Mouse (Mus musculus): ENCODE data around the gene Tm7sf2.

Tm7sf2 gene

DNA sequence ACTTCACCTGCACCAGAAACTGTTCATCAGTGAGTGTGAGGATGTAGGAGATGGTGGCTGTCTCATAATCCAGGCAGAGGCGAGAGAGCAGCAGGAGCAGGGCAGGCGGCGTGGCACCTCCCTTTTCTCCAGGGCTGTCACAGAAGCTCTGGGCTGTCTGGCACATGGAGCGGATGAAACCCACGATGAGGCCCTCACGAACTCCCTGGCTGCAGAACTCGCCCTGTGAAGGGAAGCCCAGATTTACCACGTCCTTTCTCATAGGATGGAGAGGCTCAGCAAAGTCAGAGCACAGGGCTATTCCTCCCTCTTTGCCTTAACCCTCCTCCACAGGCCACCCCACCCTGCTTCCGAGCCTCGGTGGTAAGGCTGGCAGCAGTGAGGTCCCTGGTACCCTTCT is 1.7 kb upstream of the Tm7sf2 start:
- no peak for DNase-seq (ENCODE audit: low spot score)

DNA sequence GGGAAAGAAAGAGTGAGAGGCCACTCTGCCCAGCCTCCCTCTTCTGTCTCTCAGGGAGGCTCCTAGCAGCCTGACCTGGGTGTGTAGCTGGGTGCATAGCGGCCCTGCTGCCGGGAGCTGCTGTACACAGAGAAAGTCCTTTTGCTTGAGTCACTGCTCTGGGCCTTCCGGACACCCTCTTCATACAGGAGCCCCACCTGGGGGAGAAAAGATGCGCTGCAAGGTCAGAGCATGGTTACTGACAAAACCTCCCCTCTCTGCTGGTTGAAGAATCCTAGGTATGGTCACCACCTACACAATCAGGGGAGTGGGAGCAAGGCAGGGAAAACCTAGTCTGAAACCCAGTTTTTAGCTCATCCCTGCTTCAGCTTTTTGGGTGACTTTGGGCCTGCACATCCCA is 778 bp upstream of the Tm7sf2 start:
- DNase-seq (ENCODE audit: low spot score): no peak

DNA sequence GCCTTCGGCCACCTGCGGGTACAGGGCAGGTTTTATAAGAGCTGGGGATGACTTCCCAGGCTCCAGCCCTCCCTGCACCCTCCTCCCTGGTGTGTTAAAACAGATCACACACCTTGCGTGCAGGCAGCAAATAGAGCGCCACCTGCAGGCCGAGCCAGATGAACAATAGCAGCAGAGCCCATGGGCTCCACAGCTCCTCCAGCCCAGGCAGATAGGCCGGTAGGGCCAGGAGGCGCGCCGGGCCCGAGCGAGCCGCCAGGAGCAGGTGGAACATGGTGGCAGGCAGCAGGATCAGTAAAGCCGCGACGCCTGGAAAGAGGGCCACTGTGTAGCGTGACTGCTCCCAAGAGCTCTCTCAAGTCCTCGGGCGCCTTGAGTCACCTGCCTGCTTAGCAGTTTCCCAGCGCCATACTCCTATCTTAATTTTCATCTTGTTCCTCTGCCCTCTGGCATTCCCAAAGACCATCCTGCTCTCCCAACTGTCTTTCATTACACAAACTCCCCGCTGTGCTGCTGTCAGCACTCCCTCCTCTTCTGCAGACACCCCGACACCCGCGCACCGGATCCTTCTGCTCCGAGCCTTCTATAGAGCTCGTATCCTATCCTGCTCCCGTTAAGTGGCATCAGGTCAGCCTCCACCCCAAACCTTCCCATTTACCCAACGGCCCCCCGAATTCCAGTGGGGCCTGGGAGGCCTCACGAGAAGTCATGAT is 1.0 kb downstream of the Tm7sf2 start:
- DNase-seq (ENCODE audit: low spot score): peak; percentile 84

DNA sequence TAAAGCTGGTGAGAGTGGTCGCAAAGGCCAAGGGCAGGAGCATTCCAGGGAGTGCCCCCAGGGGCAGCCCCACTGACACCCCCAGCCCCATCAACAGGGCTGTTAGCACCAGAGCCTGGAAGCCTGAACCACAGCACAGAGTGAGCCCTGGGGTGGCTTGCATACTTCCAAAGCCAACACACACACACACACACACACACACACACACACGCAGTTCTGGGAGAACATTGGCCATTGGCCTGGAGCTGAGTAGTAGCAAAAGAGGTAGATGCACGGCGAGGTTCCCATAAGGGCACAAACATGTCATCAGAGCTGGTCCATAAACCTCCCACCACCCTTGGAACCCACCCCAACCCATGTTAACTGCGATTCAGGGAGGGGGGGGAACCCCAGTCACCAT is 1.6 kb downstream of the Tm7sf2 start:
- DNase-seq (ENCODE audit: low spot score): no peak

DNA sequence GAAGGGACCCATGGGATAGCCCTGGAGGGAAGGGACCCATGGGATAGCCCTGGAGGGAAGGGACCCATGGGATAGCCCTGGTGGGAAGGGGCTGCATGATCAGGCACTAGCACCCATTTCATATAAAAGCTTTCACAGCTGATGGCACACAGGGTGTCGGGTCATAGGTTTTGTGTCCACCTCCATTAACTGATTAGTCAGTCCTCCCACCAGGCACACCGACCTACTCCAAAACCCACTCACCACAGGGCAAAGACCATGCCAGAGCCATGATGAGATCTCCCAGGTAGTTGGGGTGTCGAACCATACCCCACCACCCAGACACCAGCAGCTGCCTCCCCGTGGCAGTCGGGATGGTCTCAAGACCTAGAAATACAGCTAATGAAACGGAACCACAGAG is 5.1 kb downstream of the Tm7sf2 start:
- no peak for DNase-seq (ENCODE audit: low spot score)

DNA sequence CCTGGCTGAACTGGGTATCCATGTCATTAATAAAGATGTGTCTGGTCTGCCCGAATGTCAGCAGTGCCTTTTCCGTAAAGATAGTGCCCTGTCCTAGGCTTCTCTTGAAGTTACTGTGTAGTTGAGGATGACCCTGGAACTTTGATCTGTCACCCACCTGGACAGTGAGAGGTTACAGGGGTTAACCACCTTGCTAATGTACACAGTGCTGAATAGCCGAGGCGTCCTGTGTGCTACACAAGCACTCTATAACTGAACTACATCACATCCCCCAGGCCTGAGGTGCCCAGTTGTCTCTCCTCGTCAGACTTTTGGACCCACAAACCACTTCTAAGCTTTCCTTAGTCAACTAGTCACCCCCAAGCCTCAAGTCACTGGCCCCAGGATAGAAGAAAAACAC is 5.8 kb downstream of the Tm7sf2 start:
- no peak for DNase-seq (ENCODE audit: low spot score)

DNA sequence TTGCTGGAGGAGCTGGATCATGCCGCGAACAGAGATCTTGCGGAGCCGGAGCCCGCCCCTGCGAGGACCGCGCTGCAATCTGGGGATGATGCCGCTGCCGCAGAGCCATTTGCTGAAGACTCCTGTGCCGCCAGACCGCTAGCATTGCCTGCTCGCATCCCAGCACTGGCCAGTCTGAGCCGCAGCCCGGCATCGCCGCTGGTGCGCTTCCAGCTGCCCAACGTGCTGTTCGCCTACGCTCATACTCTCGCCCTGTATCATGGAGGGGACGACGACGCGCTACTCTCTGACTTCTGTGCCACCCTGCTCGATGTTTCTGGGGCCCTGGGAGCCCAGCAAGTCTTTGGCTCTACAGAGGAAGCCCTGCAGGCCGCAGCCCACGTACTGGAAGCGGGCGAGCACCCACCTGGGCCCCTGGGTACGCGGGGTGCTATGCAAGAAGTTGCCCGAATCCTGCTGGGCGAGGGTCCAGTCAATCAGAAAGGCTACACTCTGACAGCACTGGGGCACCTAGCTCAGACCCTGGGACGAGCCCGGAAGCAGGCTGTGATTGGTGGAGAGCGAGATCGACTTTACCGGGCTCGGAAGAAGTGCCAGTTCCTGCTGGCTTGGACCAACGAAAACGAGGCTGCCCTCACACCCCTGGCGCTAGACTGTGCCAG is 6.4 kb downstream of the Tm7sf2 start:
- DNase-seq (ENCODE audit: low spot score): peak; percentile 57

DNA sequence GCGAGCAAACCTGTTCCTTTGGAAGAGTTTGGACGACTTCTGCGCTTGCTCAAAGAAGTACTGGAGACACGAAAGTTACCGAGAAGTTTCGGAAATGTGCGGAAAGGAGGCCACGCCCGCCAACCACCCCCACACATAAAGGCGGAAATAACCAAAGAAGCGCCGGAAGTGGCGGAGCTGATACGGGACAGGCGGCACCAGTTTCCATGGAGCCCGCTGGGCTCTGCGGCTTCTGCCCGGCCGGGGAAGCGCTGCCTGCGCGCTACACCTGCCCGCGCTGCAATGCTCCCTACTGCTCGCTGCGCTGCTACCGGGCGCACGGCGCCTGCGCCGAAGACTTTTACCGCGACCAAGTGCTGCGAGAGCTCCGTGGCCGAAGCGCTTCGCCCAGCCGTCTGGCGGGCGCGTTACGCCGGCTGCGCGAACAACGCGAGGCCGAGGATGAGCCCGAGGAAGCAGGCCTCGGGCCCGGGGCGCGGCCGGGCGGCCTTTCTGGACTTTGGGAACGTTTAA is 7.1 kb downstream of the Tm7sf2 start, which contains the start of gene Znhit2:
TSS of gene Znhit2 (plus strand) at position 172 of the 513 bp plus-strand sequence.
- DNase-seq (ENCODE audit: low spot score): peak; percentile 92

DNA sequence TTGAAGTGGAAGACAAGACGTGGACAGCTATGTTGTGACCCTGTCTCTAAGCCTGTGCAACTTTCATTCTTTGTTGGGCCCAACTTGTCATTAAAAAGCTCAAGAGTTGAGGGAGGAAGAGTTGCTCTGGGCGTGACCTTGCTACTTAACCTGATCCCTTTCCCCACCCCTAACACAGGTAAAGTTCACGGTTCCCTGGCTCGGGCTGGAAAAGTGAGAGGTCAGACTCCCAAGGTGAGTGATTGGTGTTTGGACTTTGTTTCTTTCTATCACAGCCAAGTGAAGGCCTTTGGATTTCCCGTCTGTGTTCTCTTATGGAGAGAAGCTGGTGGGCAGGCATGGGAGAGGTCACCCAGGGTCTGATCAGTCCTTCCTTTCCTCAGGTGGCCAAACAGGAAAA is 9.2 kb downstream of the Tm7sf2 start:
- no peak for DNase-seq (ENCODE audit: low spot score)

DNA sequence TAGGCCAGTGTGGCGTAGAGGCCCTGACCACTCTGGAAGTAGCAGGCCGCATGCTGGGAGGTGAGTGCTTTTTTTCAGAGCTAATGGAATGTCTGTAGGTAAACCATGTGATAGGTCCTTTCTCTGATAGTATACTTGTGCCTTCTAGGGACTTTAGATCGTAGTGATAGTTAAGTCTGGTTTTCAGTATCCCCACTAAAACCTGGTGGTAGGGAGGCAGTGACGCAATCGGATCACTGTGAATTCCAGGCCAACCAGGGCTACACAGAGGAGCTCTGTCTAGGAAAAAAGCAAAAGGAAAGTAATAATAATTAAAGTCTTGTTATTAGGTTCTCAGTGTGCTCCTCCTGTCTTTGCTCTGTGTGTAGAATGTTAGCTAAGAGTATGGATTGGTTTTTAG is 9.7 kb downstream of the Tm7sf2 start:
- DNase-seq (ENCODE audit: low spot score): no peak

DNA sequence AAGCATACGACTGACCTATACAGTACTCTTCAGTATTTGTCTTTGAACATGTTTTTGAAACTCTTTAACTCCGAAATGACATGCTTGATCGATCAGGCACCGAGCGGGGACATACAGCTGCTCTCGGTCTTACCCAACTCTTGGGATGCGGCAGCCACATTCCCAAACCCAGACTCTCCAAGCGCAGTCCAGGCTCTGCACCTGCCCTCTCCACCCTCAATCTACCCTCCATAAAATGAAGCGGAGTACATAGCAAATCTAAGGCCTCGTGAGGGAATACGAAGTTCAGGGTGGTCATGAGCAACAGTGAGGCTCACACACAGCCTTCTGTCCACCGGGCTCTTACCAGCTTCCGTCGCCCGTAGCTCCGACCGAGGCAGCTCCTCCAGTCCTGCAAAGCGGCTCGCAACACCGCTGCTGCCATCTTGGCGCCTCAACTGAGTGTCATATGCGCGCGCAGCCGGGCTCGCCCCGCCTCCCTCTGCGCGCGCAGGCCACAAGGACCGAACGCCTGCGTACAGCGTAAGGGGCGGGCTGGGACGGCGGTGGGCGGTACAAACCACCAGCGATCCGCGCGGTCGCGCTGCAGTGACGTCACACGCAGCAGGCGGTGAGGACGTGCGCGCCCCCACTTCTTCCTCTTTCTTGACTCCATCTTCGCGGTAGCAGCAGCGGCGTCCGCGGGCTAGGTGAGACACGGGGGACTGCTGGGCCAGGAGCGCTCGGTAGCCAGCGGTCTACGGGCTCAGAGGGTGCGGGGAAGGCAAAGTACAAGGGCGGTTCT is 10.7 kb downstream of the Tm7sf2 start, which contains the start of the genes Mrpl49 and Fau:
TSS of gene Mrpl49 (minus strand) at position 473 of the 784 bp plus-strand sequence.
TSS of gene Fau (plus strand) at position 532 of the 784 bp plus-strand sequence.
- DNase-seq (ENCODE audit: low spot score): peak; percentile 99

DNA sequence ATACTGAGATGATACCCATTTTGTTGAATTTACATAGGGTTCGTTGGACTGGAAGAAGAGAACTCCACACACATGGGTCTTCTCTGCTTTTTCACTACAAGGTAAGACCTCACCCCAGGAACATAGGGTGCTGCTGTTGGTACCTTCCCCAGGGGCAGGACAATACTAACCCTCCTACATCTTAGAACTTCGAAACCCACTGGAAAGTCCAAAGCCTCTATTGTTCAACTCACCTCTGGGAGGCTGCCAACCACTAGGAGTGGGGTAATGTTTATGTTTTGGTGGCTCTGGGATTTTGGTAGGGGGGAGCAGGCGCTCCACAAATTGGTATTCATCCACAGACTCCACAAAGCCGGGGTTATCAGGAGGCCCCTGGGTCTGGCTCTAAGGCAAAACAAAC is 11.5 kb downstream of the Tm7sf2 start:
- DNase-seq (ENCODE audit: low spot score): no peak

DNA sequence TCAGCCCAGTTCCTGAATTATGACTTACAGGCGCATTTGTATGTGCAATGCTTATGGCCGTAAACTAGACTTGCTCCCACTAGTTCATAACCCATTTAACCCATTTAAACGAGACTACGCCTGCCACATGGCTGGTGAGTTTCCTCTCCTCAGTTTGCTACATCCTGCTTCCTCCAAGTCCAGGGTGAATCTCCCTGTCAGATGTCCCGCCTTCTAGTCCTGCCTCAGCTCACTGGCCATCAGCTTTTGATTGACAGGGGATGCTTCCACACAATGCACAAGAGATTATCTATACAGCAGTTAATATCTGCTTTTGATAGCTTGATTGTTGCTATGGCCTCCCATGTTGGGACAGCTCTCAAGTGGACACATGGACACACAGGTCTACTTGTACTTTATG is 13.9 kb downstream of the Tm7sf2 start:
- DNase-seq (ENCODE audit: low spot score): no peak

DNA sequence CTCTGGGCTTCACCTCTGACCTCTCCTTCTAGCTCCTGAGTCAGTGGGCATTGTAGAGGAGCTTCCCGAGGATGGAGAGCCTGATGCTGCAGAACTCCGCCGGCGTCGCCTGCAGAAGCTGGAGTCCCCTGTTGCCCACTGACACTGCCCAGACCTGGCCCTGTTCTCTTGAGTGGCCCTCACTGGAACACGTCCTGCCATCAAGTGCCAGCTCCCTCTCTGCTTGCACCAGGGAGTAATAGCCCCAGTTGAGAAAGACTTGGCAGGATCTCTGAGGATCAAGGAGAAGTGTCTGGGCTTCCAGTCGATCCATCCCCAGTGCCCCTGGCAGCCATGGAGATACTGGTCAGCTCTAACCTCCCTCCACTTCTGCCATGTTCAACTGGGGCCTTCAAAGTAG is 15.7 kb downstream of the Tm7sf2 start:
- DNase-seq (ENCODE audit: low spot score): peak; percentile 9

DNA sequence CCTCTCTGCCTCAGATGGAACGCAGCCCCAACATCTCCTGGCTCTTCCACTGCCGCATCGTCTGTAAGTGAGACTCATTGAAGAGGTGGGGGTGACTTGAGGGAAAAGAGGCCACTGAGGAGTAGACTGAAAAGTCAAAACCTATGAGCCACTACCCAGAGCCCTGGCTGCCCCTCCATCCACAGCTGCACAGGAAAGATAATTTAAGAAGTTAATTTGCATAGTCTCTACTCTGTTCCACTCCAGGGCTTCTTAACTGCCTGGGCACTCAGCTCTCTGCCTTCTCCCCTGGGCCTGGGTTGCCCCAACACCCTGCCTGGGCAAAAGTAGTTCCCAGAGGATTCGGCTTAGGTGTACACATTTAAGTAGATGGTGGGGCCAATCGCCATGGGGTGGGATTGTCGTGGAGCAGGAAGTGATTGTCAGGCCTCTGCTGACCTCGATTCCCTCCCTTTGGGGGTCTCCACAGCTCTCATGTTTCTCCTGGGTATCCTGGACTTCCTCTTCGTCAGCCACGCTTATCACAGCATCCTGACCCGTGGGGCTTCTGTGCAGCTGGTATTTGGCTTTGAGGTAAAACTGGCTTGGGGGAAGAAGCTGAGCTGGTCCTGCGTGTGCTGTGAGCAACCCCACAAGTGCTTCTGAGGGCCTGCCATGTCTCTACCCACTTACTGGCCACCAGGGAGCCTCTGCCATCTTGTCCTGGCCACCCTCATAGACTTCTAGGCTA is 19.3 kb downstream of the Tm7sf2 start:
- DNase-seq (ENCODE audit: low spot score): no peak

DNA sequence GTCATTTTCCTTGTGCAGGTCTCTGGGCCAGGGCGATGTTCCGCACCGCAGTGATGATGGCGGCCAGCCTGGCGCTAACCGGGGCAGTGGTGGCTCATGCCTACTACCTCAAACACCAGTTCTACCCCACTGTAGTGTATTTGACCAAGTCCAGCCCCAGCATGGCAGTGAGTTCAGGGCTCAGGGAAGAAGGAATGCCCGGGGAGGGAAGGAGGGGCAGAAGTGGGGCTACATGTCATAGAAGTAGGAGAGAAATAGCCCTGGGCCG is 20.3 kb downstream of the Tm7sf2 start:
- no peak for DNase-seq (ENCODE audit: low spot score)

DNA sequence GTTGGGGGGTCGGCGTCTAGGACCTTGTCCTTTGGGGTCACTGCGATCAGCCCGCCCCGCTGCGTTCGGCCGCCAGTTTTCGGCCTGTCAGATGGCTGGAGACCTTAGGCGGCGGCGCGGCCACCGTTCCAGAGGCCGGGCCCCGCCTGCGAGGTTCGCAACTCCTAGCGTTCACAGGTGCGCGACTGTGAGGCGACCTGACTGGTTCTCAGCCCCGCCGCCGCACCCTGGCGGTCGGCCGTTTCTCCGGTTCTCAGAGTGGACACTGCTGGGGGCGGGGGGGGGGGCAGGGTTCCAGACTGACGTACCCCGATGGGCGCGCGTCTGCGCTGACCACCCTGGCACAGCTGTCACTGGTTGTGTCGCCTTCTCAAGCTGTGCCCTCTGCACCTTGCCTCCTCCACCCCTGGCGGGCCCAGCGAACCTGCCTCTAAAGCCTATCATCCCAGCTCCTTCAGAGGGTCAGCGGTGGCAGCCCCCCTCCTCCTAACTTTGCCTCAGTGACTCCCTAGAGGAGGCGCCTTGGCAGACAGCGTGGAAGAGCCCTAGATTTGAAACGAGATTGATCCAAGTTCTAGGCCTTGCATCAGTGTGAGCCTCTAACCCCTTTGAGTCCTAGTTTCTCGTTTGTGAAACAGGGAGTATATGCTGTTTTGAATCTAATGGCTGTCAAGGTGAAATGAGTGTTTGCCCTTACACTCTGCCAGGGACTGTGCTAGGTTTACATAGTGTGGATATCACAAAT is 20.8 kb downstream of the Tm7sf2 start:
- no peak for DNase-seq (ENCODE audit: low spot score)

DNA sequence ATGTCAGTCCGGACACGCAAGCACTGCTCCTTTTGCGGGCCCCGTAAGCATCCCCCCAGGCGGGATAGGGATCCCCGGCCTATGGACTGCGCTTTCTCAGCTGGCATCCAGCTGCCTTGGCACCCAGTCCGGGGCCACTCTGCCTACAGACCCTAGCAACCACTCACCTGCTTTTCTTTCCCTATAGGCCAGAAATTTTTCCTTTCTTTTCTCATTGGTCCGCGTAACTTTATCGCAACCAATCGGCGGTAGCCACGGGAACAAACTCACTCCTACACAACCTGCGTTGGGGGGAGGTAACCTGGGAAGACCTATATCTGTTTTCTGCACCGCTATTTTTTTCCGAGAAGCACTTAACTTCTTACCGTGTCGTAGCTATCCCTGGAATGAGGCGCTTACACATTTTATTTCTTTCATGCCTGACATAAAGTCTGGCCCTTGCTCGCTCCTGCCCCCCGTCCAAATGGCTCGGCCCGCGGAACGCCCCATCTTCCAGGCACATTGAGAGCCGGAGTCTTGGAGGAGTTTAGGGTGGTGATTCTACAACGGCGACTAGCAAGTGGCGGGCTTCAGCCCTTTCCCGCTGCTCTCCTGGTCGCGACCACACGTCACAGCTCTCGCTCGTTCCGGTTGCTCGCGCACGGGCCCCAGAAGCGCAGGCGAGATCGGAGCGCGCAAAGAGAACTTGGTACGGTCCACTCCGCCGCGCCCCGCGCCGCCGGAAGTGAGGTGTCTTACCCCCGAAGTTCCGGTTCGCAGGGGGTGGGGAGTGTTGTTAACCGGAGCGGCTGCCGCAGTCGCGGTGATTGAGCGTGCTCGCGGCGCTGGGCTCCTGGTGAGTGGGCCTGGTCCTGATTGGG is 21.6 kb downstream of the Tm7sf2 start, which contains the start of gene Syvn1:
TSS of gene Syvn1 (plus strand) at position 283 of the 860 bp plus-strand sequence.
- DNase-seq (ENCODE audit: low spot score): peak; percentile 91

DNA sequence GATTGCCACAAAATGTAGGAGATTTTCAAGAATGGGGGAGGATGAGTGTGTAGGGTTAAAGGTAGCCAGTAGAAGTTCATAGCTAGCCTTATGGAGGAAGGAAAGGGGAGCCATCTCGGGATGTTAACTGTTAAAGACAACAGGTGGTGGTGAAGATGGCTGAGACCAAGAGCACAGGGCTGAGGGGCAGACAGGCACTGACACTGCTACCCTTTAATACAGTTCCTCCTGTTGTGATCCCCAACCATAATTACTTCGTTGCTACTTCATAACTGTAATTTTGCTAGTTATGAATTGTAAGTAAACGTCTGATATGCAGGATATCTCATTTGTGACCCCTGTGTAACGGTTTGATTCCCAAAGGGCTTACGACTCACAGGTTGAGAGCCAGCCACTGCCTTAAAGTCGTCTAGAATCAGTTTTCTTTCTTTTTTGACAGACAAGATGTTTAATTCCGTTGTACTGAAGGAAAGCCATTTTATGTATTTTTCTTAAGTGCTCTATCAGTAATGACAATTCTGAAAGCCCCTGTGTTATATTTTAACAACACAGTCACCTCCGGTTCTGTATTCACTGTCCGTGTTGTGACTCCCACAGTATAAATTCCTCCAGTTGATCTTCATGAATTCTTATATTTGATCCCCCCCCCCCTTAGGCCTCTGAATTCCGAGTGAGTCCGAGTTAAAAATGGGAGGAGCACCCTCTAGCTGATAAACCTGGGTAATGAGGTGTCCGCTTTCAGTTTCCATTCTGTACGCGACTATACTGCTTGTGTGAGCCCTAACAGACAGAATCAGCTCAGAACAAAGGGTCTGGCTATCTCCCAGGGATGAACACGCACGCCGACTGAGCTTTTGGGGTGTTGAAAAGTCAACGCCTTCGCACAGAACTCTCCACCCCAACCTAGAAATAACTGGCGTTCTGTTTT is 22.5 kb downstream of the Tm7sf2 start:
- DNase-seq (ENCODE audit: low spot score): no peak

Measured in testis, postnatal 14 days (tissue).